Mouse (Mus musculus): ENCODE results near the gene Ush1c. TPM values are rescaled to one million over a fixed set of nuclear protein-coding genes. Genes with fewer than 3 reads are reported as not detected.

The Ush1c gene
- total RNA-seq (2023), result not detected

GRCm38 (mm10) chr7:46238346-46238745, at the start of gene Ush1c:
Ush1c (minus strand) TSS chr7:46238503.

GRCm38 (mm10) chr7:46240696-46241095, 2.4 kb upstream of the Ush1c start, which contains the start of gene Otog:
Otog (plus strand) TSS chr7:46240987.

DNA sequence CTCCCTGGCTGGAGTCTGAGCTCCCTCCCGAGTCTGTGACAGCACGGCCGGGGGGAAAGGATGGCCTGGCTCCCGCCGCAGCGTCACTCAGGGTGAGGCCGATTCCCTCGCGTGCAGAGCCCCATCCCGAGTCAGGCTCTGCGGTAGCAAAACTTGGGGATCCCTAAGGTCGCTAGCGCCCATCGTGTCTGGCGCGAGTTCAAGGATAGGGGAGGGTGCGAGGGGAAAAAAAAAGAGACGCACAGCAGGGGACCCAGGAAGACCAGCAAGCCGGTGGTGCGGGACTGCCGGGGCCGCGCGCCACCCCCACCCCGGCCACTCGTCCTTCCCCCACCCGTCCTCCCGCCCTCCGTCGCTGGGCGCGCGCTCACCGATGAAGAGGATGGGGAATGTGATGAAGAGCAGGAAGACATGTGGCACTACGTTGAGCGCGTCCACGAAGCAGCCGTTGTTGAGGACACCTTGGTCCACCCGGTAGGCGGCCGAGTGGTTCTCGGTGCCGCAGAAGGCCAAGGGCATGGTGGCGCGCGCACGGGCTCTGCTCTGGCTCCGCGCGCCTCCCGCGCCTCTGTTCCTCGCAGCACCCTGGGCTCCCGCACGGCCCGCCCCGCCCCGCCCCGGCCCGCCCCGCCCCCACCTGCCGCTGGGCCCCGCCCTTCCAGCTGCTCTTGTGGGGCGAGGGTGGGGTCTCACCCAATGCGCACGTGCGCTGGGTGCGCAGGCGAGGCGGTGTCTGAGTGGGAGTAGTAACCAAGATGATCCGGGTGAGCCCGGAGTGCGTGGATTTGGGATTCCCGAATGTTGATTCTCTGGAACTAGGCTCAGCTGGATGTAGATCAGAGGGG, 58.6 kb downstream of the Ush1c start, which contains the start of gene Abcc8:
Gene Abcc8 (minus strand): TSS at position 603 of the 845 bp plus-strand sequence.

Other genes with a start within 250 kb of the Ush1c start
- gene Abcc6, start 208.2 kb downstream of the Ush1c start, total RNA-seq (2023), result not detected
- 10 to 100 TPM; 41.5 to 43.6 TPM for gene Nomo1, start 204.8 kb downstream of the Ush1c start, total RNA-seq (2023)
- not detected for gene Kcnj11, start 137.7 kb downstream of the Ush1c start, total RNA-seq (2023)
- not detected for gene Abcc8, start 58.5 kb downstream of the Ush1c start, total RNA-seq (2023)
- not detected for gene Otog, start 2.5 kb upstream of the Ush1c start, total RNA-seq (2023)
- not detected for gene Myod1, start 138.0 kb upstream of the Ush1c start, total RNA-seq (2023)
- gene Kcnc1, start 158.0 kb upstream of the Ush1c start, total RNA-seq (2023), result 1 to 10 TPM in 1 of 2 experiments, under 1 TPM in 1; 0.18 to 1.6 TPM

All from B cell, adult 67 days (primary cell).